Mouse (Mus musculus): Measurements from ENCODE around the gene Col6a6.
A peak's percentile ranks its signal among the peaks of the same experiment; 100 is the strongest.
"Not testable (repeated sequence)": the region's sequence is repeated elsewhere in the genome, so short reads cannot be mapped to it uniquely, and the experiment has no call there.

Gene Col6a6

GRCm38 (mm10) chr9:105656189-105656588, 171.8 kb downstream of the Col6a6 start:
- DNase-seq: no peak

GRCm38 (mm10) chr9:105642460-105643371, 185.2 kb downstream of the Col6a6 start, which contains the start of gene Pik3r4:
Pik3r4 (plus strand) TSS chr9:105642978.
- peak; percentile 74 to 84 for DNase-seq

- DNase-seq: not testable (repeated sequence)
Measured at GRCm38 (mm10) chr9:105641377-105641776, 186.6 kb downstream of the Col6a6 start.

Measured in thymus, postnatal 36 days (tissue).